Mouse (Mus musculus) right cerebral cortex, postnatal 10 days (tissue): ENCODE measurements around the gene Wnt7a.

Experiments used
- DNase-seq, 2 experiments: peaks; one replicate each; pipeline ENCODE4 v3.0.0; 2021; ENCODE audit warnings: low spot score in 2 of 2

The Wnt7a gene

DNA sequence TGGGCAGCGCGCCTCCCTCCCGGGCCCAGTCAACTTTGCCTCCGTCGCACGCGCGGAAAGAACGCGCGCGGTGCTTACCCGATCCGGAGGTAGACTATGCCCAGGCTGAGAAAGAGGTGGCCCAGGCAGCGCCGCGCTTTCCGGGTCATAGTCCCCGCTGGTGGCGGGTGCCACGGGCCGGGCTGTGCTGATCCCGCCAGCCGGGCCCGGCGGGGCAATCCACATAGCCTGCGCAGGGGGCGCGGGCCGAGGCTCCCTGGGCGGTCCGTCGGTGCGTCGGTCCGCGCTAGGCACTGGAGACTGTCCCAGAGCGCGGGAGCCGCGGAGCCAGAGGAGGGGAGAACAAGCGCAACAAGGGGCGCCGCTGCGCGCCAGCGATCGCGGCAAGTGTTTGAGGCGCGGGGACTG lies at the start of gene Wnt7a:
Wnt7a (minus strand) TSS at position 403 of the 408 bp plus-strand sequence.
- peak in 1 of 2 experiments; percentile 46 for DNase-seq

DNA sequence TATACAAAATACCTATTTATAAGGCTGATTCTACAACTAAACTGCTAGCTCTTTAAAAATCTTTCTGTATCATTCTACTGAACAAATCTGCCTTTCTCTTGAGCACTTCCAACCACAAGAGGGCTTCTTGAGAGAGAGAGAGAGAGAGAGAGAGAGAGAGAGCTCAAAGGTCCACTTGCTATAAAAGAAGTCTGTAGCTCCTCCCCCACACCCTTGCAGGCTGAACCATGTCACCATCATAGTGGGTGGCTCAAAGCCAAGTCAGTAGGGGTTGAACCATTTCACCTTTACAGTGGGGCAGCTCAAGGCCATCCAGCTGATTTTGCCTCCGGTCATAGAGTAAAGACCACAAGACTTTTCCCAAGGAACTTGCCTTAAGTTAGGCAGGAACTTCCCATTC lies 48.3 kb upstream of the Wnt7a start:
- DNase-seq = no peak

- no peak for DNase-seq
These were observed 43.4 kb upstream of the Wnt7a start for GRCm38 (mm10) chr6:91454546-91454945.

DNA sequence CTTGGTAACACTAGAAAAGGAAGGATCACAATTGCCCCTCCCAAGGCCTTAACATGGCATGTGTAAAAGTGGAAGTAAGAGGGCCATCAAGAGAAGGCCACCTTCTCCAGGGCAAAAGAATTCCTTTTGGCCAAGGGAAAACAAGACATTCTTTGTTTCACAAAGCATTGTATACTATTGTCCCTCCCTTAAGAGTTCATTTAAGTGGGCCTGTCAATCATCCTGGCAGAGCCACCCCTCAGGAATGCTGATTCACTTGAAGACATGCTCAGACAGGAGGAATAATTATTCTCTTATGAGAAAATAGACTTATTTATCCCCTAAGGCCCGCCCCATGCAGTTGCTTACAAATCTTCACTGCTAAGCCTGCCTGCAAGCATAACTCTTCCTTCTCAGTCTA lies 40.9 kb upstream of the Wnt7a start:
- no peak for DNase-seq

DNA sequence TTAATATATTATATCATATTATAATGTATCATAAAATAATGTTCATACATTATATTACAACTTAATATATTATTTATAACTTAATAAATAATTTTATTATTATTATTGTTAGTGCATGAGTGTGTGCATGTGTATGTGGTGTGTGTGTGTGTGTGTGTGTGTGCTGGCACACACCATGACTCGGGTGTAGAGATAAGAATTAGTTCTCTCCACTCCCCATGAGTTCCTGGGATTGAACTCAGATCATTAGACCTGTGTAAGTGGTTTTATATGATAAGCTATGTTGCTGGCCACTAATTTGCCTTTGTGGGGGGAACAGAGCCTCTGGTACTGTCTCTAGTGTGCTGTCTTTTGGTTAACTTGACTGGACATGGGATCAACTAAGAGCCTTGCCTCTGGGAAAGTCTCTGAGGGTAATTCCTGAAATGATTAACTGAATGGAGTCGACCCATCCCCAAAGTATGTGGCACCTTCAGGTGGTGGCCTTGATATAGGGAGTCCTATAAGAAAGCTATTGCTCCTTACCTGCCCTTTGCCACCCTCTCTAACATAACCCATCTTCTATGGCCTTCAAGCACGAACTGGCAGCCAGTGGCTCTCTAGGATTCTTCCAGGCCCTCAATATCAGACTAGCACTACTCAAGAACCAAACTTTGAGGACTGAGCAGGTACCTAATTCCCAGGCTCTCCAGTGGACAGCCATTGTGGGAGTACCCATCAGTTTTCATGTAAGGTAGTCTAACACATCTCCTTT lies 38.5 kb upstream of the Wnt7a start:
- no peak for DNase-seq

DNA sequence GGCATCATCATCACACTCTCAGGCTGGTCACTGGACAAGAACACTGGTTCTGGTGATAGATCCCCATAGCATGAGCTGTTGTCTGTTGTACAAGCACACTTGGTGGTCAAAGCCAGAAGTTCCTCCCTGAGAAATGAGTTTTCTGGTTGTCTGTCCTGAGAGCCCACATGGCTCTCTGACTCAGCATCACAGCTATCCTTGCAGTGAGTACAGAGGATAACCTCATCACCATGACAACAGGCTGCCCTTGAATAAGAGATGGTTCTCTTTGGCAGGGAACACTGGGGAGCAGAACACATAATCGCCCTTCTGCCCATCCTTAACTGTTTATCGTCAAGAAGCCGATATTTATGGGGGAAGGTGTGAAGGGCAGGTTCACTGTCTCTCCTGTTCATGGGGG lies 34.2 kb upstream of the Wnt7a start:
- DNase-seq = no peak

DNA sequence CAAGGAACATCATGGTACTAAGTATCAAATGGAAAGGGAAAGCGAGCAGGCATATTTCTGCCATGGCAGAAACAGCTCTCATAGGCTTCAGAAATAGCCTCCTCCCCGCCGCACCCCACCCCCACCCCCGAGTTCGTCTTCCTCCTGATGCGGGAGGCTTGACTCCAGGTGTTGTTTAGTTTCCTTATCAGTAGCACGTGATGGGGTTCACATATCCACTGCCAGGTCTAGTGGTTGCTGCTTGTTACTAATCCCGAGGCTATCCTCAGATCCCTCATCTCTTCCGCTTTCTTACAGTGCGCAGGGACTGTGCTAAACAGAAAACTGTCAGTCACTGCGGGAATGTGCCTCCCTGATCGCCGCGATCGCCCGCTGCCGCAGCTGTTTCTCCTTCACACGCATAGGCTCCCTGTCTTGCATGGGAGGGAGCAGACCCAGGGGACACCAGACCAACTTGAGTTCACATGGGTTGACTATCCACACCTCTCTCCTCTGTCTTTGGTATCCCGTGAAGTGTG lies 30.0 kb upstream of the Wnt7a start:
- DNase-seq = no peak

- DNase-seq = peak; percentile 98
These were observed 29.4 kb upstream of the Wnt7a start for GRCm38 (mm10) chr6:91440474-91441144.

DNA sequence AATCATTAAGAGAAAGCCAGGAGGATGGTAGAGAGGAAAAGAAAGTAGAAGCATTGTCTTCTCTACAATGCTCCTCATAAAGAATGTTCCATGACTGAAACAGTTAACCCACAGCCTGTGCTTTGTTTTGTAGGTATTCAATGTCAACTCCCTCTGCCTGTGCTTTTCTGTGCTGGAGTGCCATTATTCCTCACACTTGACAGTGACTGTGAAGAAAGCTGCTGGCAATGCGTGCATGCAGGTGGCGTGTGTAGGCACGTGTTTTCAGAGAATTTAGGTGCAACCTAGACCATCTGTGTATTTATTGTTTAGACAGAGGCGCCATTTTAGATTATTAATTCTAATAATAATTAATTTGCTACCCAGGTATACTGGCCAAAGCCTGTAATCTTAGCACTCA lies 13.0 kb upstream of the Wnt7a start:
- no peak for DNase-seq

DNA sequence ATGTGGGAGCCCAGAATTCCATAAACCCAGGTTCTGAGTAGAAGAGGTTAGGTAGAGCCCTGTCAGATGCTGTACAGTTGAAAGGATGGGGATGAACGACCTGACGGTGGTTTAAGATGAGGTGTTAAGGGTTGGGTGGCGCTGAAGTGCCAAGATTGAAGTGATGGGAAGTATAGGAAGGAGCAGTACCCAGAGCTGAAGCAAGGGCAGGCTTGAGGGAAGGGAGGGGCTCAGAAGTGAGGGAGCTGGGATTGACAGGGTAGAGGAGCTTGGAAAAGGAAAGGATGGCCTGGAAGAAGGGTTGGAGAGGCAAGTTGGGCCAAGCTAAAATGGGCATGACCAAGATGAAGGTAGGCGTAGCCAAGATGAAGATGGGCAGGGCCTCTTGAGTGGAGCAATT lies 10.5 kb upstream of the Wnt7a start:
- no peak for DNase-seq

DNA sequence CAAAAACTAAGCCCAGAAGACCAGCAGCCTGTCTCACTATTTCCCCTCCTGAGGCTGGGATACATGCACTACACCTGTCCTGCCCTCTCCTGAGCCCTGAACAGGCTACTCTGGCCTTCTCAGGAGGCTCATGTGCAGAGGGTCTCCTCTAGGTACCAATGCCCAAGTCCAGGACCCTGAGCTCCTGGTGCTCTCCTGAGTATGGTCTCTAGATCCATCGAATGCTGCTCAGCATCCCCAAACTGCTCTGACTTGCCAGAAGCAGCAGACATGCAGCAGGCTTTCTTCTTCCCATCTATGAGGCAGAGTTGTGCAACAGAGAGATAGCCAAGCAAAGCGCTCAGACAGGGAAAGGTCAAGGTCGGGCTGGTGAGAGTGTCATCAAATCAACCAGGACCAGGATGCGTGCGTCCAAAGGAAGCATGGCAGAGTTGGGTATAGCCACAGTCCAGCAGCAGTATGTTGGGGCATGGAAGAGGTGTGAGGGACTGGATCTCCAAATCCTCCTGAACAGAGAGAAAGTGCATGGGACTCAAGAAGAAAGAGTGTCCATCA lies 6.2 kb upstream of the Wnt7a start:
- DNase-seq = peak in 1 of 2 experiments; percentile 13

GRCm38 (mm10) chr6:91416146-91416545 lies 5.0 kb upstream of the Wnt7a start:
- DNase-seq = no peak

- peak; percentile 53 to 78 for DNase-seq
These were observed 3.7 kb upstream of the Wnt7a start for GRCm38 (mm10) chr6:91414890-91415289.

DNA sequence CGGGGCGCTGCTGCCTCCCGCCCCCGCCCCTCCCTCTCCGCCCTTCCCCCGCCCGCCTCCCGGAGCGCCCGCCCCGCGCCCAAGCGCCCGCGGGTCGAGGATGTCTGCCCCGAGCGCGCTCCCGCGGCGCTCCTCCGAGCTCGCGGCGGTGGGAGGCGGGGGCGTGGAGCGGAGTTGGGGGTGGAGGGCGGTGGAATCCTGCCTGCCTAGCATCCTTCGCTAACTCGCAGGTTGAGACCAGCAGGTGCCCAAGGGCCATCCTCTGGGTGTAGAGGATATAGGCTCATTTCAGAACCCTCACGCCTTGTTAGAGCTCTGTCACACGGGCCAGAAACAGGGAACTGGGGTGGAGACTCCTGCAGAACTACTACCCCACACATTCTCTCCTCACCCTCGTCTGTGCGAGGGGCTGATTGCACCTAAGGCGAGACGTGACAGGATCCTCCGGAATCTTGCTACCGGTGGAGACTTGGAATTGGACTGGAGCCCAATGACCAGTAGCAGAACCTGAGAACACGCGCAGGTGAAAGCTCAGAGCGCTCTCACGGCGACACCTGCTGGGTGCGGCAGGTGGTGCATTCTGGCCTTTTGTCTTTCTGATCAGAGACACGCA lies 312 bp upstream of the Wnt7a start:
- peak; percentile 85 to 89 for DNase-seq

DNA sequence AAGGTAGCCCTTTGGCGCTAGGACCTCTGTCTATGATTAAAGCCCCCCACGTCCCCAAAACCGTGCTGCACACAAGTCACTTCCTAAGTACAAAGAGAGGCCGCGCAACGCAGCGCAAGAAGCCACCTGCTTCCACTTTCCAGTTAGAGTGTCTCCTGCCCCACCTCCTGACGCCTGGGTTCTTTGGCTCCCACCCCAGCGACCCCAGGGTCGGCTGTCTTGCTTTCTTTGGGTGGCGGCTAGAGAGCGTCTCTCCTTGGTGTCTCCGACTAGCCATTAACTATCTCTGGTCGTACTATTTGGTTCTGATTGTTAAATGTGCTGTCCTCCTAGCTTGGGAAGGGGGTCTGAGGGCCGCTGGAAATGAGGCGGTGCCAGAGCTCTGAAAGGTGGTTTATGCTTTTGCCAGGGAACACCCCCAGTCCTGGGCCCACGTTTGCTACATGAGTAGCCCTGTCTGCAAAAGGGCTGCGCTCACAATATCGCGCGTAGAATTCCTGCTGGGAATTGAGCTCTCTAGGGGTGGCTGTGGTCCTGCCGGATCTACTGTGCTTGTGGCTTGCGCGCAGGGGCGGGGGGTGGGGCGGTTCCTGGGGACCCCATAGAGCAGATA lies 889 bp downstream of the Wnt7a start:
- DNase-seq = peak; percentile 36 to 37

- peak; percentile 43 to 48 for DNase-seq
These were observed 1.6 kb downstream of the Wnt7a start for GRCm38 (mm10) chr6:91409448-91410167.

GRCm38 (mm10) chr6:91408616-91409015 lies 2.5 kb downstream of the Wnt7a start:
- DNase-seq = peak; percentile 64 to 75

GRCm38 (mm10) chr6:91401591-91401990 lies 9.6 kb downstream of the Wnt7a start:
- peak; percentile 45 to 48 for DNase-seq

DNA sequence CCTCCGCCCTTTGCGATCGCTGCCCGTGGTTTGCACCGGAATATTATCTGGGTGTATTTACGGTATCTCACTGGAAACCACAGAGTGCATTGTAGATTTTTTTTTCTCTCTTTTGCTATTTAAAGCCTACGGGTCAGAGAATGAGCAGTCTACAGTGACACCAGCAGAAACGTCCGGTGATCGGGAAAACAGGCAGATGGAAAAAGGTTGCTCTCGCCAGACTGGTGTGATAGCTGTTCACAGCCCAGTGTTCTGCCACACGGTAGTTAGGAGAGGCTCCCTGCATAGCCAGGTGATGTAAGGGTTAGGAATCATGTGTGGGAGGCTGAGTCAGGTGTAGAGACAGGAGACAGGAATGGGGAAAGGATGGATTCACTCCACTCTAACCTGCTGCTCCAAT lies 10.6 kb downstream of the Wnt7a start:
- DNase-seq = no peak

DNA sequence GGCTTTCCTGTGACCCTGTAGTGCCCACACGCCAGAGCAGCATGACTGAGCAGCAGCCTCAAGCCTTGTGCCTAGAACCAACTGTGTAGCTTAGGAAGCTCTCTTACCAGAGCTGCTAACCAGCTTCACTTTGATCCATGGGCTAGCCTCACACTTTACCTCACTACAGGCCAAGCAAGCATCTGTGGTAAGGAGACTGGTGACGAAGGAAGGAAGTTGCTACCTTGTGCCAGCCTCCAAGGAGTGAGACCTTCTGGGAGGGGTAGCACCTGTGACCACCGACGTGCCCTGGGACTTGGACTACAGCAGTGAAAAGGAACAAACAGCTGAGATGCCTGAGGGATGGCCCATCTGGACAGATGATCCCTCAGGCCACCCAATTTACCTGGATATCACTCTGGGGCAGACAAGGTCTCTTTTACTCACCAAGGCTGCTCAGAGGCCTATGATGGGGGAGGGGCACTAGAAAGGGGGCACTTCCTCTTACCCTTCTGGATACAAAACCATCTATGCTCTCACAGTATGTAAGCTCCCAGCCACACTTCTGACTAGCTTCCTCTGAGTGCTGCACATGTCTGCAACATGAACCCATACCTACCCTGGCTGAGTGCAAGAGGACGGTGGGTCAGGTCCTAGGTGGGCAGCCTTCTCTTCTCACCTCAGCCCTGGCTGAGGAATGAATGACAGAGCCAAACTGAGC lies 18.5 kb downstream of the Wnt7a start:
- DNase-seq = no peak

GRCm38 (mm10) chr6:91389141-91389540 lies 22.0 kb downstream of the Wnt7a start:
- DNase-seq = no peak
